Mouse (Mus musculus) E14TG2a.4 (cell line): ENCODE measurements around the gene BC049715.
A peak's percentile ranks its signal among the peaks of the same experiment; 100 is the strongest.

Experiments
- H3K27me3 ChIP-seq: 2 replicates; pipeline ENCODE4 v1.6.1; 2014; ENCODE audit warnings: low read length, control low read depth; ENCODE audit not compliant: insufficient read depth
- H3K36me3 ChIP-seq: 2 replicates; pipeline ENCODE4 v1.6.1; 2014; ENCODE audit warnings: low read length, control low read depth; ENCODE audit not compliant: insufficient read depth
- H3K4me1 ChIP-seq: replicated peaks from 2 replicates; pipeline ENCODE4 v1.6.1; 2014; ENCODE audit warnings: low read depth, low read length, control low read depth
- H3K4me3 ChIP-seq: replicated peaks from 2 replicates; pipeline ENCODE4 v1.5.1; 2014; ENCODE audit warnings: mild to moderate bottlenecking, low read length
- H3K9me3 ChIP-seq: 2 replicates; pipeline ENCODE4 v1.6.1; 2014; ENCODE audit warnings: low read length, control low read depth
- CTCF ChIP-seq: conservative IDR thresholded peaks from 2 replicates; pipeline ENCODE4 v1.5.1; 2014; ENCODE audit warnings: low read length
- NANOG ChIP-seq: IDR thresholded peaks from 2 replicates; pipeline ENCODE4 v1.6.1; 2014; ENCODE audit warnings: borderline replicate concordance, low read length, mixed read lengths
- POU5F1 ChIP-seq: IDR thresholded peaks from 2 replicates; pipeline ENCODE4 v1.6.1; 2014; ENCODE audit warnings: low read length, borderline replicate concordance

The BC049715 gene

GRCm38 (mm10) chr6:136827516-136827880 is at the start of gene BC049715:
BC049715 (plus strand) TSS chr6:136827626.
- H3K9me3 ChIP-seq = no peaks in the 10 kb centered on the region
- H3K4me1 ChIP-seq = peaks cover 22% of the 10 kb centered on the region
- H3K4me3 ChIP-seq = peak within 1 kb of the TSS; percentile 96
- no peaks in the 10 kb centered on the region for H3K27me3 ChIP-seq
- no peak for TF ChIP-seq CTCF
- TF ChIP-seq POU5F1 = no peak
- peaks cover 31% of the 10 kb centered on the region for H3K36me3 ChIP-seq

DNA sequence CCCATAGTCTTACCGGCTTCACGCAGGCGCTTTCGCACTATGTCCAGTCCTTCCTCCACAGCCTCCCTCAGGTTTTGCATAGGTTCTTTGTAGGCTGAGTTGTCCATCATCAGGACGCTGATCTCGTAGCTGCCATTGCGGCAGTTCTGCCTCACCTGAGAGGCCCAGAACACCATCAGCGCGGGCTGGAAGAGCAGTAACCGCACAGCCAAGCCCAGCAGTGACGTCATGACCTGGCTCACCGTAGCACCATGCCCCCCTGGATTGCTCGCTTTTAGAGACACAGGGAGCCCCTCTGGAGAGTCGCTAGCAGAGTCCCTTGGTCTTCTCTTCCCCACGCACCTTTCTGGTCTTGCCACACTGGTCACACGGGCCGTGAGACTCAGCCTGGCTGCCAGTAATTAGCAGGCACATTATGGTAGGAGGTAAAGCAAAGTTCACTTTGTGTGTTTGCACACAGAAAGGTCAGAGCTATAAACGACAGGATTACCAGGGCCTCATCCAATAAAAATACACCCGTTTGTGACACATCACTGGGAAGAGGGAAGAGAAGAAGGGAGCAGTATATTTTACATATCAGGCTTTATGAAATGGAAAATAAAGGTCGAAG is 45.9 kb upstream of the BC049715 start, which contains the start of gene Gucy2c:
Gucy2c (minus strand) TSS at position 389 of the 610 bp plus-strand sequence.
- Histone ChIP-seq H3K9me3 (no peaks in the 10 kb centered on the region), H3K27me3 (no peaks in the 10 kb centered on the region), H3K4me1 (peaks cover 4% of the 10 kb centered on the region; the same call in 1 of the 2 replicates), H3K36me3 (no peaks in the 10 kb centered on the region), H3K4me3 (no peak within 1 kb of the TSS)
- TF ChIP-seq CTCF (no peak), POU5F1 (no peak)

- no peak overlapping the region for H3K4me3 ChIP-seq
- no peaks in the 10 kb centered on the region for H3K9me3 ChIP-seq
- H3K27me3 ChIP-seq = no peaks in the 10 kb centered on the region
- H3K36me3 ChIP-seq = no peaks in the 10 kb centered on the region
- TF ChIP-seq POU5F1 = no peak
- no peak for TF ChIP-seq NANOG
- TF ChIP-seq CTCF = no peak
- H3K4me1 ChIP-seq = peaks cover 4% of the 10 kb centered on the region; the same call in 1 of the 2 replicates
These were observed 45.3 kb upstream of the BC049715 start for GRCm38 (mm10) chr6:136782146-136782545.

DNA sequence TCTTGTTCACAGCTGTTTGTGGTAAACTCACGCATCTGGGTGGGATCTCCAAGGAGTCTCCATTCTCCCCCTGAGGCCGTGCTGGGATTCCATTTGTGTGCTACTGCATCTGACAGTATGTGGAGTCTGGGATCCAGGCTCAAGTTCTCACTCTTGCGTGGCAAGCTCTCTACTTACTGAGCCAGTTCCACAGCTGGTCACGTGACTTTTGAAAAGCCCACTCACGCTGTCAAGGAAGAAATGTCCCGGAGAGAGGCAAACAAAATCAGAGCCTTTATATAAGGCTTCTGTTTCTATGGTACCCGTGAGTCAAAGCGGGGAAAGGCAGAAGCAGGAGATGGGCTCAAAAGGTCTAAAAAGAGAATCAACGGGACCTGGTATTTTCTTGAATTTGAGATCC is 44.7 kb upstream of the BC049715 start:
- Histone ChIP-seq H3K9me3 (no peaks in the 10 kb centered on the region), H3K36me3 (no peaks in the 10 kb centered on the region), H3K4me1 (peaks cover 4% of the 10 kb centered on the region; the same call in 1 of the 2 replicates), H3K4me3 (no peak overlapping the region), H3K27me3 (no peaks in the 10 kb centered on the region)
- no peak for TF ChIP-seq NANOG
- TF ChIP-seq POU5F1 = no peak
- TF ChIP-seq CTCF = no peak

DNA sequence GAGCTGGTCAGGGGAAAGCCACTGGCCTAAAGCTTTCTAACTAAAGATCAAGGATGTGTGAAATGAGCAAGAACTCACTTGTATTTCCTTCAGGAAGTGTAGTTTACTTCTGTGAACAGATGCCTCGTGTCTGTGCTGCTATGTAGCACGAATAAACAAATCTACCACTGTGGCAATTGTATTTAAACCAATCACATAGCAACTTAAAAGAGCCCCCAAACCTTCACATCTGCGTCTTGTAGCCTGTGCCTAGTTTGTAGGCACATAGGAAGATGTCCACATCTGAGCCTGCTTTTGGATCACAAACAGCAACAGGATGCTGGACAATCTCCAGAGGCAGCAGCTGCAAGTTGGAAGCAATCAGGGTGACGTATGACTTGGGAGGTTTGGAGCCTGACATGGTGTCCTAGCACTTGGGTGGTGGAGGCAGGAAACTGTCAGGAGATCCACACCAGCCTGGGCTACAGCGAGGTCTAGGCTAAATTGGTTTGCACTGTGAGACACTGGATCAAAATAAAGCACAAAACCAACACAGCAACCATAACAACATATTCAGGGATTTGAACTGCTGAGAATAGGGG is 37.9 kb upstream of the BC049715 start:
- no peak for TF ChIP-seq CTCF
- no peak for TF ChIP-seq NANOG
- no peak for TF ChIP-seq POU5F1
- no peaks in the 10 kb centered on the region for H3K36me3 ChIP-seq
- H3K4me1 ChIP-seq = peaks cover 6% of the 10 kb centered on the region; the same call in 1 of the 2 replicates
- H3K9me3 ChIP-seq = no peaks in the 10 kb centered on the region
- H3K4me3 ChIP-seq = no peak overlapping the region
- H3K27me3 ChIP-seq = peaks cover 11% of the 10 kb centered on the region; the same call in 1 of the 2 replicates

- Histone ChIP-seq H3K9me3 (no peaks in the 10 kb centered on the region), H3K36me3 (no peaks in the 10 kb centered on the region), H3K27me3 (peaks cover 11% of the 10 kb centered on the region; the same call in 1 of the 2 replicates), H3K4me3 (no peak overlapping the region), H3K4me1 (peaks cover 10% of the 10 kb centered on the region; the same call in 1 of the 2 replicates)
- TF ChIP-seq CTCF (no peak), POU5F1 (no peak), NANOG (no peak)
These were observed 34.3 kb upstream of the BC049715 start for GRCm38 (mm10) chr6:136792884-136793758.

DNA sequence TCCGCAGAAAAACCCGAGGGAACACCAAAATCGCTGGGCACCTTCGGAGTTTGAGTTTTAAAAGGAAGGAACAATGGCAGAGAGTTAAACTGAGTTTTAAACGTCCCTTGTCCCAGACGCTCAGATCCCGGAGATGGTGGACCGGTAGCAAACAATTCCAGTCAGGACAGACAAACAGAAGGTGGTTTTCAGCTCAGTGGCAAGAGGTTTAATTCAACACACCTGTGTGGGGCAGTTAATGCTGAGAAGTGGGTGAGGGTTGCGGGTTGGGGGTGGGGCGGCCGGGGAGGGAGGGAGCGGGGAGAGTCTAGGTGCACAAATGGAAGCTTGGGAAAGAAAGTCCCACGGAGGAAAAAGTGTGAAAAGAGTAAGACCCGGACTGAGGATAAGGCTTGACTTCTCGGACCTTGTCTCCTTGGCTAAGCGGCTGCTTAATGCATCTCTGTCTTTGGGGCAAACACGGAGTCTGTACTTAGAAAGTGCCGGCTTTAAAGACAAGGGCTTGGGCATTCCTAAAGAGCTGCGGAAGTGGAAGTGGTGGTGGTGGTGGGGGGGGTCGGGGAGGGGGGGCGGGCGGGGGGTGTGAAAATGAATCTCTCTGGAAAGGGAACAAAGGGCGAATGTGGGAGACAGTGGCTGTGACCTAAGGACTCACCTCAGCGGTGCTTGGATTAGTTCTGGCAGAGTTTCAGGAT is 33.4 kb upstream of the BC049715 start:
- H3K4me1 ChIP-seq = peaks cover 10% of the 10 kb centered on the region; the same call in 1 of the 2 replicates
- H3K4me3 ChIP-seq = no peak overlapping the region
- H3K36me3 ChIP-seq = no peaks in the 10 kb centered on the region
- H3K9me3 ChIP-seq = no peaks in the 10 kb centered on the region
- no peak for TF ChIP-seq POU5F1
- no peak for TF ChIP-seq NANOG
- no peak for TF ChIP-seq CTCF
- H3K27me3 ChIP-seq = peaks cover 11% of the 10 kb centered on the region; the same call in 1 of the 2 replicates

DNA sequence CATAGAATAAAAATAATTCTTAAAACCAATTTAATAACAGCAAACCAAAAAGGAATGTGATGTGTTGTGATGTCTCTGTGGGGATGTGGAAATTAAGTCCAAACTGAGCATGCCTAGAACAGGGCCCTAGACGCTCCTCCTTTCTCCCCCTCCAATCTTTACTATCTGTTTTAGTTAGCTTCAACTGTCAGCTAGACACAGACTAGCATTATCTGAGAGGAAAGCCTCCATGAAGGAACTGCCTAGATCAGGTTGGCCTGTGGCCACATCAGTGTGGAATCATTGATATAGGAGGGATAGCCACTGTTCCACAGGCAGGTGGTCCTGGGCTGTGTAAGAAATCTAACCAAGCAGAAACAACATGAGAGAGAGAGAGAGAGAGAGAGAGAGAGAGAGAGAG is 32.3 kb upstream of the BC049715 start:
- TF ChIP-seq NANOG (no peak), CTCF (no peak), POU5F1 (no peak)
- H3K36me3 ChIP-seq = no peaks in the 10 kb centered on the region
- no peak overlapping the region for H3K4me3 ChIP-seq
- no peaks in the 10 kb centered on the region for H3K9me3 ChIP-seq
- H3K4me1 ChIP-seq = peaks cover 10% of the 10 kb centered on the region; the same call in 1 of the 2 replicates
- H3K27me3 ChIP-seq = peaks cover 11% of the 10 kb centered on the region; the same call in 1 of the 2 replicates
